Mouse (Mus musculus) forebrain, embryonic 13.5 days (tissue): Measurements from ENCODE around the gene Snrnp48. TPM values are rescaled to one million over a fixed set of nuclear protein-coding genes. Genes with fewer than 3 reads are reported as not detected.

Experiments used
- ATAC-seq: fragments of 200-750 bp; cut with Nextera tagmentation; 2 replicates; pipeline ENCODE4 v1.8.0; 2017
- H3K27ac ChIP-seq: fragments of 300-500 bp; sonication (generic); 2 replicates; pipeline ENCODE4 v1.5.1; 2015; ENCODE audit warnings: inconsistent platforms, mild to moderate bottlenecking, moderate library complexity
- H3K27me3 ChIP-seq: fragments of 300-500 bp; sonication (generic); 2 replicates; pipeline ENCODE4 v1.6.1; 2015; ENCODE audit warnings: mild to moderate bottlenecking, inconsistent platforms
- H3K36me3 ChIP-seq: fragments of 300-500 bp; sonication (generic); 2 replicates; pipeline ENCODE4 v1.6.1; 2015; ENCODE audit warnings: mild to moderate bottlenecking, inconsistent platforms; ENCODE audit not compliant: poor library complexity, severe bottlenecking
- H3K4me1 ChIP-seq: fragments of 300-500 bp; sonication (generic); 2 replicates; pipeline ENCODE4 v1.6.1; 2015; ENCODE audit warnings: inconsistent platforms
- H3K4me2 ChIP-seq: fragments of 300-500 bp; sonication (generic); 2 replicates; pipeline ENCODE4 v1.6.1; 2015; ENCODE audit warnings: inconsistent platforms, mild to moderate bottlenecking, moderate library complexity
- H3K4me3 ChIP-seq: fragments of 300-500 bp; sonication (generic); 2 replicates; pipeline ENCODE4 v1.5.1; 2015; ENCODE audit warnings: mild to moderate bottlenecking, inconsistent platforms
- H3K9ac ChIP-seq: fragments of 300-500 bp; sonication (generic); 2 replicates; pipeline ENCODE4 v1.6.1; 2015; ENCODE audit warnings: mild to moderate bottlenecking, inconsistent platforms
- H3K9me3 ChIP-seq: fragments of 300-500 bp; sonication (generic); replicated peaks from 2 replicates; pipeline ENCODE4 v1.6.1; 2016; ENCODE audit warnings: inconsistent platforms
- WGBS: fragments of 180-500 bp; shearing (Covaris S2); methylation state at CpG from one replicate; pipeline ENCODE4 v1.1.7; 2015; 5-methylcytosine and 5-hydroxymethylcytosine counted together
- polyA plus RNA-seq: library from polyadenylated mRNA; unstranded; fragments of >200 nt; fragmentation: Nextera tagmentation; extraction: Ambion mirVana; gene quantifications from 2 replicates; pipeline ENCODE4 v1.2.1, GENCODE M21; 2015

The Snrnp48 gene
- polyA plus RNA-seq, 1 experiment from 2014 or later, result 37.1 TPM

DNA sequence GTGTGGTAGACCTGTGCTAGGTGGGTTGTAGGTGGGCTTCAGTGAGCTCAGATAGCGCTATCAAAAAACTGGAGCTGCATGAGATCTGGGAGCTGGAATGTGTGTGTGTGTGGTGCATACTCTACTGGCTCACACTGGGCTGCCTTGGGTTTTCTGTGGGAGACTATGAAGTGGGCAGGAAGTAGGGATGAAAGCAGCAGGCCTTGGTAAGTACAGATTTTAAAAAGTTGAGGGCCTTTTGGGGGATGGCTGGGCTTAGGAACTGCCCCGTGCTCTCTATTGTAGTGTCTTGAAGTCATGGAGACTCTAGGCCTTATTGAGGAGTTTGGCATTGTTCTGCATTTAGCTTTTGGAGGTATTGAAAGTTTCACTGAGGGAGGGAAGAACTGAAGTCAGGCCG is 13.9 kb downstream of the Snrnp48 start:
- ATAC-seq, result no peak
- Histone ChIP-seq H3K27me3 (no peaks in the 10 kb centered on the region), H3K4me1 (no peaks in the 10 kb centered on the region), H3K9me3 (no peaks in the 10 kb centered on the region), H3K27ac (no peak overlapping the region), H3K9ac (no peak overlapping the region), H3K4me2 (no peak overlapping the region), H3K4me3 (no peak overlapping the region), H3K36me3 (peaks cover 80% of the 10 kb centered on the region)
- 90% methylated on average over 3 of the region's 3 CpGs for WGBS

DNA sequence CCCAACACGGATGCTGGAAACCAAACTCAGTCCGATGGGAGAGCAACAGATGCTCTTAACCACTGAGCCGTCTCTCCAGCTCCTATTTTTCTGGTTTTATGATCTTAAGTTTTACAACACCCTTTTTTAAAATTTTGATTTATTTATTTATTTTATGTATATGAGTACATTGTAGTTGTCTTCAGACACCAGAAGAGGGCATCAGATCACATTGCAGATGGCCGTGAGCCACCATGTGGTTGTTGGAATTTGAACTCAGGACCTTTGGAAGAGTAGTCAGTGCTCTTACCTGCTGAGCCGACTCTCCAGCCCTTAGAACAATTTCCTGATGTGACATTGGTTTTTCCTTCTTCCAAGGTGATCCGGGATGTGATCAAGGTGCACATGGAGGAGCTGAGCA is 15.6 kb downstream of the Snrnp48 start:
- H3K36me3 ChIP-seq, result peaks cover 90% of the 10 kb centered on the region
- no peaks in the 10 kb centered on the region for H3K4me1 ChIP-seq
- whole genome bisulfite sequencing, result 93% methylated on average over 6 of the region's 6 CpGs

GRCm38 (mm10) chr13:38230177-38230821 is 25.6 kb downstream of the Snrnp48 start:
- Histone ChIP-seq H3K4me2 (no peak overlapping the region), H3K27me3 (no peaks in the 10 kb centered on the region)

More for the DNA sequence above, 15.6 kb downstream of the Snrnp48 start:
- Histone ChIP-seq H3K27ac (no peak overlapping the region), H3K4me2 (no peak overlapping the region), H3K9ac (no peak overlapping the region), H3K9me3 (no peaks in the 10 kb centered on the region), H3K27me3 (no peaks in the 10 kb centered on the region), H3K4me3 (no peak overlapping the region)
- no peak for ATAC-seq

DNA sequence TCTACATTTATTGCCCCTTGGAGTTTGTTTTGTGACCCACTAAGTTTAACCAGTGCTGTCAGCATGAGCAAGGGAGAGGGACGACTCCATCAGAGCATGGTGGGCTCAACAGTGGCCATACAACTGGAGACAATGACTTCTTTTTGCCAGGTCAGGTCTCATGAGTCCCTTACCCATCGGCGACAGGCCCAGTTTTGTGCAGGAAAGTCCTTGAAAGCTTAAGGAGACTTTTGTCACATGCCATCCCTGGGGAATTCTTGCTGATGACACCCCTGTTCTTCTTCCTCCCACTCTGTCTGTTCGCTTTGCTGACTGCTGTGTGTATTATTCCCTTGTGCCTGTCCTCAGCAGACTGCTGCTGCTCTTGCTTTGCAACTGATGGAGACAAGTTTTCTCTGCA is 27.7 kb downstream of the Snrnp48 start:
- 80% methylated on average over 4 of the region's 4 CpGs for WGBS
- Histone ChIP-seq H3K9ac (no peak overlapping the region), H3K9me3 (peaks cover 7% of the 10 kb centered on the region; the same call in 1 of the 2 replicates), H3K4me3 (no peak overlapping the region), H3K27ac (no peak overlapping the region), H3K27me3 (no peaks in the 10 kb centered on the region), H3K4me1 (no peaks in the 10 kb centered on the region), H3K4me2 (no peak overlapping the region), H3K36me3 (peaks cover 25% of the 10 kb centered on the region)
- no peak for ATAC-seq

More at GRCm38 (mm10) chr13:38230177-38230821, 25.6 kb downstream of the Snrnp48 start:
- ATAC-seq, result peak; percentile 65; the same call in 1 of the 2 replicates
- no peak overlapping the region for H3K27ac ChIP-seq
- H3K9me3 ChIP-seq, result peaks cover 7% of the 10 kb centered on the region; the same call in 1 of the 2 replicates
- H3K9ac ChIP-seq, result no peak overlapping the region
- no peaks in the 10 kb centered on the region for H3K4me1 ChIP-seq
- H3K36me3 ChIP-seq, result peaks cover 34% of the 10 kb centered on the region
- WGBS, result 56% methylated on average over 9 of the region's 9 CpGs
- no peak overlapping the region for H3K4me3 ChIP-seq

DNA sequence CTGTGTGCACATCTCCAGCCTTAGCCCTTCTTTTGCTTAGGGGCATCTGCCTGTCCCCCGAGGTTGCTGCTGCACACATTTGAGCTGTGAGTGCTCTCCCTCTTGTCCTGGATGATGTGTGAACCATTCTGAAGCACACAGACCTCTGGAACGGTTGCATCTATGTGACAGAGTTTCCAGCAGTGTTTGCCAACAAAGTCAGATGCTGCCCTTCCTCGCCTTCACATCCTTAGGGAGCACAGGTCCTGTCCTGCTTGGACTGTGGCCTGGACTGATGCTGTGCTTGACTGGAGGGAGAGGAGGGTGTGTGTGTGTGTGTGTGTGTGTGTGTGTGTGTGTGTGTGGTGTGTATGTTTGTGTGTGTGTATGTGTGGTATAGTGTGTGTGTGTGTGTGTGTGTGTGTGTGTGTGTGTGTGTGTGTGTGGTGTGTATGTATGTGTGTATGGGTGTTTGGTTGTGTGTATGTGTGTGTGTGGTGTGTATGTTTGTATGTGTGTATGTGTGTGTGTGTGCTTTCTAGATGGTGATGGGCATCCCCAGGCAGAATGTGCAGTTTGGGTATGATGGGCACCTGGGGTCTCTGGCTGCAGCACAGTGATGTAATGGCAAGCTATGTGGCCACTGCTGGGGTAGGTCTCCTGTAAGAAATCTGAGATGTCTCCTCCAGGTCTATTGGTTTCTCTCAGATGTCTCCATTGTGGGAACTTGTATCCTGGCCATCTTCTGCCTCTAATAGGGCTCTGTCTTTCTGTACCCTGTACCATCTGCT is 28.3 kb downstream of the Snrnp48 start:
- Histone ChIP-seq H3K4me3 (no peak overlapping the region), H3K9ac (no peak overlapping the region), H3K4me2 (no peak overlapping the region), H3K36me3 (peaks cover 19% of the 10 kb centered on the region), H3K4me1 (no peaks in the 10 kb centered on the region), H3K27ac (no peak overlapping the region), H3K9me3 (peaks cover 7% of the 10 kb centered on the region; the same call in 1 of the 2 replicates), H3K27me3 (no peaks in the 10 kb centered on the region)
- 80% methylated on average over 3 of the region's 3 CpGs for WGBS
- no peak for ATAC-seq

GRCm38 (mm10) chr13:38234651-38235050 is 29.9 kb downstream of the Snrnp48 start:
- H3K9me3 ChIP-seq, result peaks cover 7% of the 10 kb centered on the region; the same call in 1 of the 2 replicates
- H3K36me3 ChIP-seq, result peaks cover 6% of the 10 kb centered on the region
- no peak for ATAC-seq
- no peak overlapping the region for H3K9ac ChIP-seq
- no peak overlapping the region for H3K4me3 ChIP-seq
- no peak overlapping the region for H3K4me2 ChIP-seq
- no peaks in the 10 kb centered on the region for H3K27me3 ChIP-seq
- H3K4me1 ChIP-seq, result no peaks in the 10 kb centered on the region
- WGBS, result 78% methylated on average over 5 of the region's 5 CpGs
- H3K27ac ChIP-seq, result no peak overlapping the region

DNA sequence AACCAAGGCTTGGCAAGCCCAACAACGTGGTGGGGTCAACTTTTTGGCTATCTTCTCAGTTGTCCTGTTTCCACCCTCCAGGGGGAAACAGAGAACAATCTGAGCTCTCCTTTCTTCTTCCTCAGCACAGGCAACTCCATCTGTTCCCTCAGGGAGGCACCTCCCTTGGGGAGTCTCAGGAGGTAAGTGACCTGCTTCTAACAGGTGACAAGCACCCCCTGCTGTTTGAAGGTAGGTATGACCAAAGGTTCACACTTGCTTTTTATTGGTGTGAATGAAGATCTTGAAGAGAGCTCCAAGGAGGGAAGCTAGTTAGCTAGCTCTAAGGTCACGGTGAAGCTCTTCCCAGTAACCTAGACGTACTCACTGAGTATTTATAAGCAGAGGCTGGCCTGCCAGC is 30.6 kb downstream of the Snrnp48 start:
- Histone ChIP-seq H3K27me3 (no peaks in the 10 kb centered on the region), H3K9me3 (peaks cover 7% of the 10 kb centered on the region; the same call in 1 of the 2 replicates), H3K36me3 (peaks cover 6% of the 10 kb centered on the region), H3K9ac (no peak overlapping the region), H3K4me1 (no peaks in the 10 kb centered on the region), H3K4me3 (no peak overlapping the region), H3K27ac (no peak overlapping the region), H3K4me2 (no peak overlapping the region)
- 80% methylated on average over 3 of the region's 3 CpGs for WGBS
- ATAC-seq, result no peak

GRCm38 (mm10) chr13:38248151-38248550 is 43.4 kb downstream of the Snrnp48 start:
- Histone ChIP-seq H3K9me3 (no peaks in the 10 kb centered on the region), H3K27me3 (no peaks in the 10 kb centered on the region), H3K4me3 (no peak overlapping the region), H3K27ac (no peak overlapping the region), H3K4me2 (no peak overlapping the region), H3K4me1 (no peaks in the 10 kb centered on the region), H3K9ac (no peak overlapping the region), H3K36me3 (no peaks in the 10 kb centered on the region)
- 81% methylated on average over 5 of the region's 5 CpGs for WGBS
- no peak for ATAC-seq

GRCm38 (mm10) chr13:38251226-38251625 is 46.5 kb downstream of the Snrnp48 start:
- 88% methylated on average over 3 of the region's 3 CpGs for WGBS
- Histone ChIP-seq H3K36me3 (no peaks in the 10 kb centered on the region), H3K27me3 (no peaks in the 10 kb centered on the region), H3K4me2 (no peak overlapping the region), H3K4me1 (no peaks in the 10 kb centered on the region), H3K27ac (no peak overlapping the region), H3K9me3 (no peaks in the 10 kb centered on the region), H3K9ac (no peak overlapping the region), H3K4me3 (no peak overlapping the region)
- ATAC-seq, result no peak

DNA sequence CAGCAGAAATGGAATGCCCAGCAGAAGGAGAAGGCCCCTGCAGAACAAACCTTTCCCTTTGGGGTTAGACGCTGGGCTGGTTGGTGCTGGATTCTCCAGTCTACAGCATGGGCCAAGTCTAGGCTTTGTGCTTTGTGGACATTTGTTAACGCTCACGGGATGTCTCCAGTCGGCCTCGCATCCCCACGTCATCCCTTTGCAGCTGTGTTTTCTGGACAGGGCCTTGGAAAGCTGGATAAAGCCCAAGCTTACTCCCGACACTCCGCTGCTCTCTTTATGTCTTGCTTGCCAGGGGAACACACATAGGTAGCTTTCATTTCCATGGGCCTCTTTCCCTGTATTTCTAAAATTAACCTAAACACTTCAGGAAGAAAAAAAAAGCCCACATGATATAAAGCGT is 49.0 kb downstream of the Snrnp48 start:
- H3K27me3 ChIP-seq, result no peaks in the 10 kb centered on the region
- H3K9ac ChIP-seq, result no peak overlapping the region
- no peak for ATAC-seq
- 91% methylated on average over 9 of the region's 9 CpGs for WGBS
- no peaks in the 10 kb centered on the region for H3K9me3 ChIP-seq
- H3K27ac ChIP-seq, result no peak overlapping the region
- H3K36me3 ChIP-seq, result no peaks in the 10 kb centered on the region
- no peaks in the 10 kb centered on the region for H3K4me1 ChIP-seq
- no peak overlapping the region for H3K4me2 ChIP-seq
- H3K4me3 ChIP-seq, result no peak overlapping the region

DNA sequence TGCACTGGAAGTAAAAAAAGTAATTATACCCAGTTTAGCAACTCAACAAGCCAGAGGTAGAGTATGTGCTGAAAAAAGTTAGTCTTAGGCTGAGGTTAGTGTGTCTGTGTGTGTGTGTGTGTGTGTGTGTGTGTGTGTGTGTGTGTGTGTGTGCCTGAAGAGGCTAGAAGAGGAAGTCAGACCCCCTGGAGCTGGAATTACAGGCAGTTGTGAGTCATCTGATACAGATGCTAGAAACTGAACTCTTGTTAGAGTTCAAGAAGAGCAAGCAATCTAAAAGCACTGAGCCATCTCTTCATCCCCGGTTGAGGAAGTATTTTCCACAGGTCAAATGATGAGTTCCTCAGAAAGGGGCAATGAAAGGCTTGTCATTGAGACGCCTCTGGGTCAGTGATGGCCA is 54.2 kb downstream of the Snrnp48 start:
- H3K27me3 ChIP-seq, result no peaks in the 10 kb centered on the region
- no peak for ATAC-seq
- no peaks in the 10 kb centered on the region for H3K9me3 ChIP-seq
- H3K4me3 ChIP-seq, result no peak overlapping the region
- no peak overlapping the region for H3K27ac ChIP-seq
- no peaks in the 10 kb centered on the region for H3K36me3 ChIP-seq
- H3K4me2 ChIP-seq, result no peak overlapping the region
- no peaks in the 10 kb centered on the region for H3K4me1 ChIP-seq
- no peak overlapping the region for H3K9ac ChIP-seq
- 91% methylated on average over 2 of the region's 2 CpGs for WGBS

- Histone ChIP-seq H3K4me1 (no peaks in the 10 kb centered on the region), H3K27me3 (no peaks in the 10 kb centered on the region), H3K9ac (no peak overlapping the region), H3K27ac (no peak overlapping the region), H3K36me3 (no peaks in the 10 kb centered on the region), H3K9me3 (no peaks in the 10 kb centered on the region), H3K4me3 (no peak overlapping the region), H3K4me2 (no peak overlapping the region)
- WGBS, result 89% methylated on average over 8 of the region's 8 CpGs
- no peak for ATAC-seq
Observed at GRCm38 (mm10) chr13:38269055-38269692, 64.4 kb downstream of the Snrnp48 start.
